In genomic region chrX:71946631-71947030, GRCm38 (mm10) we compare ENCODE assay signal across 9 mouse cellular contexts. TPM values are rescaled to one million over a fixed set of nuclear protein-coding genes. Genes with fewer than 3 reads are reported as not detected.
DNase-seq lines count a peak whose midpoint lies in the region; ATAC-seq and TF ChIP-seq lines count a peak whose summit lies in the region.
"Had no signal": no experiment of that assay in that cellular context is flagged by ENCODE, and none has a peak within 500 bp of the region (broad histone marks: within the 10 kb centered on the region; RNA-seq: fewer than 3 reads in every experiment).

No protein-coding gene starts in this region.

- DNase-seq in heart, adult 2 months, result peak; percentile 15 to 54
- DNase-seq in heart, embryonic 10.5 days (ENCODE audit: low spot score), result no peak
- peak; percentile 18 to 44 for DNase-seq in B cell, adult 2 months
- DNase-seq in adrenal gland, adult 8-10 months, result peak; percentile 13
- DNase-seq in embryonic facial prominence, embryonic 11.5 days (ENCODE audit: low spot score), result peak; percentile 72
- DNase-seq in kidney, postnatal 0 days (ENCODE audit: low spot score), result peak; percentile 55
- DNase-seq in lung, postnatal 10 days, result peak; percentile 68
- DNase-seq in urinary bladder, postnatal 36 days (ENCODE audit: low spot score in 2 of 2), result peak; percentile 13 to 30

- no peaks in the 10 kb centered on the region for H3K9me3 ChIP-seq in heart, embryonic 10.5 days
- no peaks in the 10 kb centered on the region for H3K9me3 ChIP-seq in embryonic facial prominence, embryonic 11.5 days (replicated peaks; ENCODE audit: control insufficient read depth, low read length)
- no peaks in the 10 kb centered on the region for H3K9me3 ChIP-seq in kidney, postnatal 0 days (replicated peaks; ENCODE audit: low read length)

- no peak; the same call in 1 of the 2 replicates for ATAC-seq in embryonic facial prominence, embryonic 11.5 days (replicated peaks; ENCODE audit: insufficient number of reproducible peaks, low FRiP score, low TSS enrichment, low read depth)
- ATAC-seq in kidney, postnatal 0 days (replicated peaks; ENCODE audit: low FRiP score, low read depth), result no peak

- TF ChIP-seq POLR2A in heart, adult 2 months (IDR thresholded peaks at IDR 0.05; ENCODE audit: insufficient read depth, low read depth, low read length), result no peak

- intact Hi-C loops in heart, adult 2 months (cut with DNase I), result loop anchor here (1.0 to 2.0 kb wide), 2 partner anchors 148 to 298 kb away; no protein-coding TSS in a partner anchor

- H3K4me3 ChIP-seq in heart, adult 2 months, result no peak overlapping the region
- no peak overlapping the region for H3K4me3 ChIP-seq in heart, embryonic 10.5 days
- H3K4me3 ChIP-seq in embryonic facial prominence, embryonic 11.5 days (ENCODE audit: low read depth, low read length), result no peak overlapping the region
- H3K4me3 ChIP-seq in kidney, postnatal 0 days (replicated peaks; ENCODE audit: low read depth, low read length), result no peak overlapping the region

- no peaks in the 10 kb centered on the region for H3K36me3 ChIP-seq in heart, adult 2 months (ENCODE audit: control insufficient read depth, insufficient read depth, low read length)
- H3K36me3 ChIP-seq in heart, embryonic 10.5 days, result no peaks in the 10 kb centered on the region
- H3K36me3 ChIP-seq in embryonic facial prominence, embryonic 11.5 days (replicated peaks; ENCODE audit: control insufficient read depth, insufficient read depth, low read depth, low read length), result no peaks in the 10 kb centered on the region
- H3K36me3 ChIP-seq in kidney, postnatal 0 days (ENCODE audit: insufficient read depth, low read length), result no peaks in the 10 kb centered on the region

- H3K79me2 ChIP-seq in heart, adult 2 months (replicated peaks; ENCODE audit: control insufficient read depth, insufficient read depth, low read length), result no peaks in the 10 kb centered on the region

- no peak overlapping the region for H3K9ac ChIP-seq in heart, adult 2 months (ENCODE audit: low read depth, low read length)
- no peak overlapping the region for H3K9ac ChIP-seq in embryonic facial prominence, embryonic 11.5 days (replicated peaks; ENCODE audit: low read length)
- H3K9ac ChIP-seq in kidney, postnatal 0 days (ENCODE audit: low read depth, low read length), result no peak overlapping the region

- TF ChIP-seq EP300 in heart, adult 2 months (IDR thresholded peaks at IDR 0.05; ENCODE audit: insufficient read depth, low read depth, low read length), result no peak

- peak; percentile 79 for TF ChIP-seq CTCF in heart, adult 2 months (IDR thresholded peaks at IDR 0.05)
- peak; percentile 74 for TF ChIP-seq CTCF in kidney, postnatal 0 days (IDR thresholded peaks at IDR 0.05; ENCODE audit: low read depth)

- H3K4me1 ChIP-seq in heart, adult 2 months (ENCODE audit: control insufficient read depth, insufficient read depth, low read length), result no peaks in the 10 kb centered on the region
- H3K4me1 ChIP-seq in heart, embryonic 10.5 days, result no peaks in the 10 kb centered on the region
- no peaks in the 10 kb centered on the region for H3K4me1 ChIP-seq in embryonic facial prominence, embryonic 11.5 days (ENCODE audit: control insufficient read depth, insufficient read depth, low read length)
- H3K4me1 ChIP-seq in kidney, postnatal 0 days (replicated peaks; ENCODE audit: insufficient read depth, low read length), result no peaks in the 10 kb centered on the region

- no peaks in the 10 kb centered on the region for H3K27me3 ChIP-seq in heart, adult 2 months (ENCODE audit: control insufficient read depth, insufficient read depth, low read length)
- H3K27me3 ChIP-seq in heart, embryonic 10.5 days (ENCODE audit: insufficient read depth, poor library complexity, severe bottlenecking), result no peaks in the 10 kb centered on the region
- H3K27me3 ChIP-seq in embryonic facial prominence, embryonic 11.5 days (ENCODE audit: control insufficient read depth, insufficient read depth, low read length), result no peaks in the 10 kb centered on the region
- no peaks in the 10 kb centered on the region for H3K27me3 ChIP-seq in kidney, postnatal 0 days (ENCODE audit: insufficient read depth, low read length)

- no peak overlapping the region for H3K4me2 ChIP-seq in embryonic facial prominence, embryonic 11.5 days (ENCODE audit: low read depth, low read length)
- no peak overlapping the region for H3K4me2 ChIP-seq in kidney, postnatal 0 days (ENCODE audit: low read length)

- WGBS in heart, adult 2 months, result 21% methylated on average over 3 of the region's 3 CpGs
- 22% methylated on average over 3 of the region's 3 CpGs for whole genome bisulfite sequencing in heart, embryonic 10.5 days
- 29% methylated on average over 3 of the region's 3 CpGs for WGBS in embryonic facial prominence, embryonic 11.5 days
- 22% methylated on average over 3 of the region's 3 CpGs for WGBS in kidney, postnatal 0 days

- H3K27ac ChIP-seq in heart, adult 2 months, result no peak overlapping the region
- no peak overlapping the region for H3K27ac ChIP-seq in heart, embryonic 10.5 days
- no peak overlapping the region for H3K27ac ChIP-seq in embryonic facial prominence, embryonic 11.5 days (replicated peaks; ENCODE audit: low read depth, low read length)
- no peak overlapping the region for H3K27ac ChIP-seq in kidney, postnatal 0 days

RNA-seq across cellular contexts. Expression of gene Prrg3, which starts 15.8 kb away (rescaled TPM):
- 1 to 10 TPM; 4.5 to 6.8 TPM for total RNA-seq in heart, adult 2 months (2021)
- 4.9 and 6.7 TPM in 2 replicates for polyA plus RNA-seq in heart, adult 2 months (2012; rRNA removed)
- polyA plus RNA-seq in heart, embryonic 10.5 days (2016; fragmentation: Nextera tagmentation; extraction: Ambion mirVana), result 4.8 and 4.9 TPM in 2 replicates
- total RNA-seq in adrenal gland, adult 8-10 months (2022), result 10 to 100 TPM; 14.0 to 22.6 (median 19.8) TPM
- polyA plus RNA-seq in embryonic facial prominence, embryonic 11.5 days (2014; fragmentation: Nextera tagmentation; extraction: Ambion mirVana), result 6.8 and 7.9 TPM in 2 replicates
- polyA plus RNA-seq in kidney, postnatal 0 days (2015; fragmentation: Nextera tagmentation; extraction: Ambion mirVana), result 4.3 and 4.4 TPM in 2 replicates

RNA-seq across cellular contexts. Expression of gene Gm1141, which starts 25.8 kb away (rescaled TPM):
- total RNA-seq in heart, adult 2 months (2021), result not detected
- polyA plus RNA-seq in heart, adult 2 months (2012; rRNA removed), result 0.04 and 0.29 TPM in 2 replicates
- polyA plus RNA-seq in heart, embryonic 10.5 days (2016; fragmentation: Nextera tagmentation; extraction: Ambion mirVana), result 0.13 TPM in 1 of 2 replicates, not detected in the other
- total RNA-seq in adrenal gland, adult 8-10 months (2022), result under 1 TPM; 0.29 to 0.73 (median 0.63) TPM
- polyA plus RNA-seq in embryonic facial prominence, embryonic 11.5 days (2014; fragmentation: Nextera tagmentation; extraction: Ambion mirVana), result 0.36 and 0.42 TPM in 2 replicates
- polyA plus RNA-seq in kidney, postnatal 0 days (2015; fragmentation: Nextera tagmentation; extraction: Ambion mirVana), result not detected in 2 replicates

RNA-seq across cellular contexts. Expression of gene Fate1, which starts 26.2 kb away (rescaled TPM):
- total RNA-seq in heart, adult 2 months (2021), result not detected
- not detected in 2 replicates for polyA plus RNA-seq in heart, adult 2 months (2012; rRNA removed)
- polyA plus RNA-seq in heart, embryonic 10.5 days (2016; fragmentation: Nextera tagmentation; extraction: Ambion mirVana), result 0.20 TPM in 1 of 2 replicates, not detected in the other
- total RNA-seq in adrenal gland, adult 8-10 months (2022), result under 1 TPM in 2 of 4 experiments, not detected in 2; 0.26 to 0.35 TPM
- polyA plus RNA-seq in embryonic facial prominence, embryonic 11.5 days (2014; fragmentation: Nextera tagmentation; extraction: Ambion mirVana), result not detected in 2 replicates
- polyA plus RNA-seq in kidney, postnatal 0 days (2015; fragmentation: Nextera tagmentation; extraction: Ambion mirVana), result not detected in 2 replicates
- polyA plus RNA-seq: small intestine, adult 2 months had no signal

RNA-seq across cellular contexts. Expression of gene Cnga2, which starts 45.0 kb away (rescaled TPM):
- not detected for total RNA-seq in heart, adult 2 months (2021)
- polyA plus RNA-seq in heart, adult 2 months (2012; rRNA removed), result 0.04 and 0.09 TPM in 2 replicates
- polyA plus RNA-seq in heart, embryonic 10.5 days (2016; fragmentation: Nextera tagmentation; extraction: Ambion mirVana), result 0.06 TPM in 1 of 2 replicates, not detected in the other
- under 1 TPM in 3 of 4 experiments, not detected in 1; 0.09 to 0.15 (median 0.11) TPM for total RNA-seq in adrenal gland, adult 8-10 months (2022)
- 0.08 TPM in 1 of 2 replicates, not detected in the other for polyA plus RNA-seq in embryonic facial prominence, embryonic 11.5 days (2014; fragmentation: Nextera tagmentation; extraction: Ambion mirVana)
- polyA plus RNA-seq in kidney, postnatal 0 days (2015; fragmentation: Nextera tagmentation; extraction: Ambion mirVana), result 0.06 TPM in 1 of 2 replicates, not detected in the other
- polyA plus RNA-seq: small intestine, adult 2 months had no signal
